Mouse (Mus musculus): Measurements from ENCODE around the gene Med27.

DNA sequence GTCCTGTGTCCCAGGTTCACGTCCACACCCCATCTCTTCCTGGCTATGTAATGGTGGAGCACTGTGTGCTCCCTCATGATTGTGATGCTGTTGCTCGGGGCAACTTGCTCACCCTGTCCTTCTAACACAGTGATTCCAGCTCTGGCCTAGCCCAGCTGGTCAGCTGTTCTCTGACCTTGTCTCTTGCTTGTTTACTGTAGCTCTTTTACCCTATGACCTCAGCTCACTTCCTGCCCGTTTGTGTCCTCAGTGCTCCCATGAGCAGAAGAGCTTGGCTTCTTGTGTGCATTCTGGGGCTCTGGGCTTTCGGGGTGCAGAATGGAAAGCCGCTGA lies 91.9 kb downstream of the Med27 start:
- TF ChIP-seq CTCF (IDR thresholded peaks at IDR 0.05; ENCODE audit: control insufficient read depth, insufficient read depth, low read length), result no peak
- TF ChIP-seq POLR2A (IDR thresholded peaks at IDR 0.05; ENCODE audit: borderline replicate concordance, control insufficient read depth, low read depth, low read length), result no peak
